Mouse (Mus musculus) CD4-positive, CD25-positive, alpha-beta regulatory T cell (primary cell): ENCODE data around the gene Otulinl. TPM values are rescaled to one million over a fixed set of nuclear protein-coding genes. Genes with fewer than 3 reads are reported as not detected.

Experiments used
- polyA plus RNA-seq: library from polyadenylated mRNA; unstranded; fragments of 100-300 nt; shearing (Covaris generic); gene quantifications from one replicate; pipeline ENCODE4 v1.2.1, GENCODE M21; 2017

The Otulinl gene
- 367 TPM for polyA plus RNA-seq

GRCm38 (mm10) chr15:27681419-27682187 is at the start of gene Otulinl:
Gene Otulinl, minus strand, starts transcription at chr15:27681579.

GRCm38 (mm10) chr15:27630601-27631383 is 50.6 kb downstream of the Otulinl start, which contains the start of gene Otulin:
Gene Otulin, minus strand, starts transcription at chr15:27630693.

Other genes starting within 250 kb of the Otulinl start
- gene Ank, start 214.9 kb downstream of the Otulinl start, polyA plus RNA-seq: 27.2 TPM
- gene Otulin, start 50.9 kb downstream of the Otulinl start, polyA plus RNA-seq: 103 TPM